Mouse (Mus musculus): ENCODE data around the gene Rab4b. TPM values are rescaled to one million over a fixed set of nuclear protein-coding genes. Genes with fewer than 3 reads are reported as not detected.

Rab4b gene
- polyA plus RNA-seq, 1 experiment from 2014 or later = 63.9 TPM

GRCm38 (mm10) chr7:27166229-27166613, 12.5 kb downstream of the Rab4b start:
- peaks cover 52% of the 10 kb centered on the region for H3K36me3 ChIP-seq
- ATAC-seq (ENCODE audit: insufficient number of reproducible peaks, insufficient read depth, low FRiP score, low TSS enrichment) = peak; percentile 28; the same call in 1 of the 2 replicates
- H3K27me3 ChIP-seq = no peaks in the 10 kb centered on the region
- peak overlapping the region; percentile 96 for H3K27ac ChIP-seq
- under 1% methylated on average over 34 of the region's 43 CpGs for WGBS
- H3K9ac ChIP-seq = peak overlapping the region; percentile 77
- peaks cover 49% of the 10 kb centered on the region for H3K4me1 ChIP-seq
- no peaks in the 10 kb centered on the region for H3K9me3 ChIP-seq
- H3K4me3 ChIP-seq = peak overlapping the region; percentile 77
- H3K4me2 ChIP-seq (replicated peaks) = peak overlapping the region; percentile 76

GRCm38 (mm10) chr7:27165696-27166095, 13.0 kb downstream of the Rab4b start:
- H3K9ac ChIP-seq = peak overlapping the region; percentile 77
- 4% methylated on average over 8 of the region's 8 CpGs for WGBS
- ATAC-seq (ENCODE audit: insufficient number of reproducible peaks, insufficient read depth, low FRiP score, low TSS enrichment) = no peak
- no peaks in the 10 kb centered on the region for H3K9me3 ChIP-seq
- H3K4me2 ChIP-seq (replicated peaks) = peak overlapping the region; percentile 76
- H3K4me3 ChIP-seq = peak overlapping the region; percentile 77
- H3K36me3 ChIP-seq = peaks cover 52% of the 10 kb centered on the region
- H3K27me3 ChIP-seq = no peaks in the 10 kb centered on the region
- H3K27ac ChIP-seq = peak overlapping the region; percentile 96
- peaks cover 54% of the 10 kb centered on the region for H3K4me1 ChIP-seq

- peaks cover 60% of the 10 kb centered on the region for H3K4me1 ChIP-seq
Measured at GRCm38 (mm10) chr7:27165007-27165655, 13.6 kb downstream of the Rab4b start.

GRCm38 (mm10) chr7:27164112-27164947, 14.4 kb downstream of the Rab4b start:
- ATAC-seq (ENCODE audit: insufficient number of reproducible peaks, insufficient read depth, low FRiP score, low TSS enrichment) = no peak
- Histone ChIP-seq H3K27ac (no peak overlapping the region), H3K36me3 (peaks cover 51% of the 10 kb centered on the region), H3K4me2 (replicated peaks) (peak overlapping the region; percentile 76), H3K4me1 (peaks cover 63% of the 10 kb centered on the region), H3K27me3 (no peaks in the 10 kb centered on the region), H3K9ac (peak overlapping the region; percentile 77), H3K9me3 (no peaks in the 10 kb centered on the region), H3K4me3 (peak overlapping the region; percentile 77)
- 85% methylated on average over 33 of the region's 33 CpGs for WGBS

More at GRCm38 (mm10) chr7:27165007-27165655, 13.6 kb downstream of the Rab4b start:
- no peak; the same call in 1 of the 2 replicates for ATAC-seq (ENCODE audit: insufficient number of reproducible peaks, insufficient read depth, low FRiP score, low TSS enrichment)
- Histone ChIP-seq H3K36me3 (peaks cover 52% of the 10 kb centered on the region), H3K27me3 (no peaks in the 10 kb centered on the region), H3K4me2 (replicated peaks) (peak overlapping the region; percentile 76), H3K4me3 (peak overlapping the region; percentile 77), H3K9me3 (no peaks in the 10 kb centered on the region), H3K9ac (peak overlapping the region; percentile 77), H3K27ac (no peak overlapping the region)
- WGBS = 76% methylated on average over 23 of the region's 23 CpGs

GRCm38 (mm10) chr7:27163450-27163805, 15.3 kb downstream of the Rab4b start:
- peak overlapping the region; percentile 11; the same call in 1 of the 2 replicates for H3K4me3 ChIP-seq
- peak overlapping the region; percentile 77 for H3K9ac ChIP-seq
- H3K36me3 ChIP-seq = peaks cover 57% of the 10 kb centered on the region
- H3K4me2 ChIP-seq (replicated peaks) = peak overlapping the region; percentile 76
- 79% methylated on average over 5 of the region's 5 CpGs for WGBS
- H3K27me3 ChIP-seq = no peaks in the 10 kb centered on the region
- H3K9me3 ChIP-seq = no peaks in the 10 kb centered on the region
- ATAC-seq (ENCODE audit: insufficient number of reproducible peaks, insufficient read depth, low FRiP score, low TSS enrichment) = no peak
- H3K4me1 ChIP-seq = peaks cover 63% of the 10 kb centered on the region
- H3K27ac ChIP-seq = 0 out of 2 replicates have a peak overlapping the region, but pooled peaks have one; percentile 0

GRCm38 (mm10) chr7:27162780-27163449, 15.8 kb downstream of the Rab4b start:
- 86% methylated on average over 5 of the region's 5 CpGs for WGBS
- Histone ChIP-seq H3K27me3 (no peaks in the 10 kb centered on the region), H3K4me2 (replicated peaks) (peak overlapping the region; percentile 76), H3K4me1 (peaks cover 63% of the 10 kb centered on the region), H3K9me3 (no peaks in the 10 kb centered on the region), H3K9ac (peak overlapping the region; percentile 12; the same call in 1 of the 2 replicates), H3K36me3 (peaks cover 60% of the 10 kb centered on the region), H3K4me3 (peak overlapping the region; percentile 11; the same call in 1 of the 2 replicates), H3K27ac (0 out of 2 replicates have a peak overlapping the region, but pooled peaks have one; percentile 0)
- no peak for ATAC-seq (ENCODE audit: insufficient number of reproducible peaks, insufficient read depth, low FRiP score, low TSS enrichment)

- H3K27ac ChIP-seq = no peak overlapping the region
- no peak overlapping the region for H3K9ac ChIP-seq
- H3K4me3 ChIP-seq = no peak overlapping the region
- no peak for ATAC-seq (ENCODE audit: insufficient number of reproducible peaks, insufficient read depth, low FRiP score, low TSS enrichment)
- no peak overlapping the region for H3K4me2 ChIP-seq (replicated peaks)
- H3K27me3 ChIP-seq = no peaks in the 10 kb centered on the region
- H3K4me1 ChIP-seq = peaks cover 58% of the 10 kb centered on the region
- WGBS = 86% methylated on average over 4 of the region's 4 CpGs
- H3K9me3 ChIP-seq = no peaks in the 10 kb centered on the region
- peaks cover 69% of the 10 kb centered on the region for H3K36me3 ChIP-seq
Measured at GRCm38 (mm10) chr7:27161744-27162143, 17.0 kb downstream of the Rab4b start.

GRCm38 (mm10) chr7:27160921-27161320, 17.8 kb downstream of the Rab4b start:
- 82% methylated on average over 3 of the region's 3 CpGs for WGBS
- no peak overlapping the region for H3K4me3 ChIP-seq
- H3K27me3 ChIP-seq = no peaks in the 10 kb centered on the region
- ATAC-seq (ENCODE audit: insufficient number of reproducible peaks, insufficient read depth, low FRiP score, low TSS enrichment) = no peak
- H3K27ac ChIP-seq = no peak overlapping the region
- no peak overlapping the region for H3K4me2 ChIP-seq (replicated peaks)
- no peaks in the 10 kb centered on the region for H3K9me3 ChIP-seq
- peaks cover 69% of the 10 kb centered on the region for H3K36me3 ChIP-seq
- peaks cover 58% of the 10 kb centered on the region for H3K4me1 ChIP-seq
- 0 out of 2 replicates have a peak overlapping the region, but pooled peaks have one; percentile 19 for H3K9ac ChIP-seq

GRCm38 (mm10) chr7:27159882-27160281, 18.8 kb downstream of the Rab4b start:
- ATAC-seq (ENCODE audit: insufficient number of reproducible peaks, insufficient read depth, low FRiP score, low TSS enrichment) = peak; percentile 75
- H3K9ac ChIP-seq = no peak overlapping the region
- H3K27ac ChIP-seq = 0 out of 2 replicates have a peak overlapping the region, but pooled peaks have one; percentile 46
- no peak overlapping the region for H3K4me2 ChIP-seq (replicated peaks)
- H3K27me3 ChIP-seq = no peaks in the 10 kb centered on the region
- H3K36me3 ChIP-seq = peaks cover 65% of the 10 kb centered on the region
- H3K4me1 ChIP-seq = peaks cover 50% of the 10 kb centered on the region
- 16% methylated on average over 8 of the region's 8 CpGs for WGBS
- H3K4me3 ChIP-seq = no peak overlapping the region
- H3K9me3 ChIP-seq = no peaks in the 10 kb centered on the region

- Histone ChIP-seq H3K4me1 (peaks cover 44% of the 10 kb centered on the region), H3K9me3 (no peaks in the 10 kb centered on the region), H3K27me3 (no peaks in the 10 kb centered on the region), H3K4me3 (no peak overlapping the region), H3K4me2 (replicated peaks) (no peak overlapping the region), H3K27ac (no peak overlapping the region), H3K9ac (no peak overlapping the region), H3K36me3 (peaks cover 59% of the 10 kb centered on the region)
- no peak for ATAC-seq (ENCODE audit: insufficient number of reproducible peaks, insufficient read depth, low FRiP score, low TSS enrichment)
- WGBS = 94% methylated on average over 6 of the region's 6 CpGs
Measured at GRCm38 (mm10) chr7:27159256-27159655, 19.4 kb downstream of the Rab4b start.

- 95% methylated on average over 9 of the region's 9 CpGs for WGBS
- H3K9me3 ChIP-seq = no peaks in the 10 kb centered on the region
- no peak overlapping the region for H3K4me2 ChIP-seq (replicated peaks)
- H3K4me1 ChIP-seq = peaks cover 37% of the 10 kb centered on the region
- H3K36me3 ChIP-seq = peaks cover 49% of the 10 kb centered on the region
- H3K27me3 ChIP-seq = no peaks in the 10 kb centered on the region
- H3K4me3 ChIP-seq = no peak overlapping the region
- no peak for ATAC-seq (ENCODE audit: insufficient number of reproducible peaks, insufficient read depth, low FRiP score, low TSS enrichment)
- no peak overlapping the region for H3K27ac ChIP-seq
- H3K9ac ChIP-seq = no peak overlapping the region
Measured at GRCm38 (mm10) chr7:27158171-27158570, 20.5 kb downstream of the Rab4b start.

All from embryonic facial prominence, embryonic 12.5 days (tissue).